Mouse (Mus musculus): Measurements from ENCODE around the gene Rbck1. TPM values are rescaled to one million over a fixed set of nuclear protein-coding genes. Genes with fewer than 3 reads are reported as not detected.
A peak's percentile ranks its signal among the peaks of the same experiment; 100 is the strongest.
"Not testable (repeated sequence)": the region's sequence is repeated elsewhere in the genome, so short reads cannot be mapped to it uniquely, and the experiment has no call there.

Gene Rbck1
- 100 to 1,000 TPM; 105 to 110 (median 105) TPM for total RNA-seq (2022)

DNA sequence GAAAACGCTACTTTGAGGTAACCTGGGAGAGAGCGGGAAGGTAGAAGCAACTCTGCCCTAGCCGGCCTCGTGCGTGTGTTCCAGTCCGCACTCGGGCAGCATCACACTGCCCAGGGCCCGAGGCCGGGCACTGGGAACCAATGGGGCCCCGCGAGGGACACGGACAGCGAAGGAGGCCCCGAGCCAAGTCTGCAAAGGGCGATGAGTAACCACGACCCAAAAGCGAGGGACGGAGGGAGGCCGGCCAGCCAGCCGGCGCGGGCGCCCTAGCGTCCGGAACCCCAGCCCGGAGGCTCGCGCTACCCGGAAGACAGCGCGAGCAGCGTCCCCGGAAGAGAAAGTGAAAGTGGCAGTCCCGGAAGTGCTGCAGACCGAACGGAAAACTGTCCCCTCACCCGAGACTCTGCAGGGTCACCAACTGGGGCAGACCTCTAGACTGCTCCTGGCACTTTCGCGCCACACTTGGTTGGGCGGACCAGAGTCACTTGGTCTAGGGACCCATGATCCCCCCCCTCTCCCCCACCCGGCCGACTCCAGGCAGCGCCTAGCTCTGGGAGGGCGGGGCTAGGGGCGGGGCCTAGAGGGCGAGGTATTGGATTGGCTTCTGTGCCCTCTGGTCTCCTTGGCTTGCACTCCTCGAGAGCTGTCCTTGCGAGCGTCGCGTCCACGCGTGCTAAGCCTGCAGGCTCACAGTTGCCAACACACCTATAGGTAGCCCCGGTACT is at the start of gene Rbck1:
Rbck1 (minus strand) TSS at position 553 of the 725 bp plus-strand sequence.
- DNase-seq (ENCODE audit: low spot score in 2 of 2) = peak; percentile 79 to 91

DNA sequence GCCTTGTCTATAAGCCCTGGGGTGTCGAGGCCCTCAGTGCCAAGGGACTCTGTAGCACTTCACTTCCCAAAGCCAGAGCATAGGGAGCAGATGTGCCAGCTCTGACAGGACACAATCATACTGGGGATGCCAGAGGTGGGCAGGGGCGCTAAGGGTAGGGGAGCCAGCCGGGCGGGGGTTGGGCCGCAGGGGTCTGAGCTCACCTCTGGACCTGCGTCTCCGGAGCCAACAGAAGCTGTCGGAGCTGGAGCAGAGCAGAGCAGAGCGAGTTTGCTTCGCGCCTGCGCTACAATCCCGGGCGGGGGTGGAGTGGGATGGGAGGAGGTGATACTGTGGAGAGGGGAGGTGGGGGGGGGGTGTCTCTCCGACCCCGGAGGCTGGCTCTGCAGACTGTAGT is 43.9 kb upstream of the Rbck1 start, which contains the start of gene Nrsn2:
Nrsn2 (minus strand) TSS at position 294 of the 397 bp plus-strand sequence.
- DNase-seq (ENCODE audit: low spot score in 2 of 2) = no peak

- peak in 1 of 2 experiments; percentile 75 for DNase-seq (ENCODE audit: low spot score in 2 of 2)
Observed at GRCm38 (mm10) chr2:152375652-152376344, 43.3 kb upstream of the Rbck1 start.

GRCm38 (mm10) chr2:152373547-152373946 is 41.1 kb upstream of the Rbck1 start:
- no peak for DNase-seq (ENCODE audit: low spot score in 2 of 2)

GRCm38 (mm10) chr2:152372661-152373060 is 40.2 kb upstream of the Rbck1 start:
- DNase-seq (ENCODE audit: low spot score in 2 of 2) = no peak

- no peak for DNase-seq (ENCODE audit: low spot score in 2 of 2)
Observed at GRCm38 (mm10) chr2:152372104-152372503, 39.7 kb upstream of the Rbck1 start.

- no peak for DNase-seq (ENCODE audit: low spot score in 2 of 2)
Observed at GRCm38 (mm10) chr2:152368532-152369140, 36.2 kb upstream of the Rbck1 start.

GRCm38 (mm10) chr2:152367917-152368316 is 35.5 kb upstream of the Rbck1 start:
- DNase-seq (ENCODE audit: low spot score in 2 of 2) = no peak

GRCm38 (mm10) chr2:152363245-152364147 is 31.0 kb upstream of the Rbck1 start:
- peak; percentile 42 to 43 for DNase-seq (ENCODE audit: low spot score in 2 of 2)

DNA sequence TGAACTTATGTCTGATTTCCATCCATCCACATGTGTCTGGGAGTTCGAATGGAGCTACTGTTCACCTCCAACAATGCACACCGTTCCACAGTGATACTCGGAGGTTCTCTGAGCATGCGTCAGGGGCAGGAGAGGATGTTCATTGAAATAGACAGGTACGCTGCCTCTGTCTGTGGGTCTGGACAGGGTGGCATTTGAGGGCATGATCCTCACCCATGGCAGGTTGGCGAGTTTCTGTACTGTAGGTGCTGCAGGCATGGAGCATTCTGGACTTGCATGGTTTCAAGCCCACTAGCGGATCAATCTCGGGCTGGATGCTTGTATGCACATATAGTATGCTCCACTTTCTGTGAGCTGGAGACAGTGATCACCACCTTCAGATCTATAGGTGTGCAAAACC is 28.7 kb upstream of the Rbck1 start:
- DNase-seq (ENCODE audit: low spot score in 2 of 2) = no peak

GRCm38 (mm10) chr2:152360271-152360775 is 27.9 kb upstream of the Rbck1 start:
- DNase-seq (ENCODE audit: low spot score in 2 of 2) = no peak

- DNase-seq (ENCODE audit: low spot score in 2 of 2) = no peak
Observed at GRCm38 (mm10) chr2:152359616-152360015, 27.2 kb upstream of the Rbck1 start.

GRCm38 (mm10) chr2:152358977-152359376 is 26.5 kb upstream of the Rbck1 start:
- DNase-seq (ENCODE audit: low spot score in 2 of 2) = not testable (repeated sequence)

GRCm38 (mm10) chr2:152357254-152357653 is 24.8 kb upstream of the Rbck1 start:
- no peak for DNase-seq (ENCODE audit: low spot score in 2 of 2)

DNA sequence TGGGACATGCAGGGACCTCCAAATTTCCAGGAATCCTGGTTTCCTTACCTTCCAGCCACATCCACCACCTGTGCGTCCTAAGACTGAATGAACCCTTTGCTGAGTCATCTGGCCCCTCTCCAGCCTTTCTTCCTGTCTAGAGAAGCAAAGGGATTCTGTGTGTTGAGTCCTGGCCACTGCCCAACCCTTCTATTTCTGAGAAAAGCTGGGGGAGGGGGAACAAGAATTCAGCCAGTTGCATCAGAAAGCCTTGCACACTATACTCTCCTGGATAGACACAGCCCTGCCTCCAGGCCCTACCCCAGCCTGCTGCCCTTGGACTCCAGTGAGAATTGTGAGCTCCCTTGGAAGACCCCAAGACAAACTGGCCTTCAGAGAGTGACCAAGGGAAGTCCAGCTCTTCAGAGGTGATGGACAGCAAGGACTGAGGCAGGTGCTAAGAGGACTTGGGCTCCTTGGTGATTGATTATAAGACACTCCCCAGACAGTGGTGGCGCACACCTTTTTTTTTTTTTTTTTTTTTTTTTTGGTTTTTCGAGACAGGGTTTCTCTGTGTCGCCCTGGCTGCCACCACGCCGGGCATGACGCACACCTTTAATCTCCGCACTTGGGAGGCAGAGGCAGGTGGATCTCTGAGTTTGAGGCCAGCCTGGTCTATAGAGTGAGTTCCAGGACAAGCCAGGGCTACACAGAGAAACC is 17.5 kb upstream of the Rbck1 start:
- DNase-seq (ENCODE audit: low spot score in 2 of 2) = peak in 1 of 2 experiments; percentile 57

DNA sequence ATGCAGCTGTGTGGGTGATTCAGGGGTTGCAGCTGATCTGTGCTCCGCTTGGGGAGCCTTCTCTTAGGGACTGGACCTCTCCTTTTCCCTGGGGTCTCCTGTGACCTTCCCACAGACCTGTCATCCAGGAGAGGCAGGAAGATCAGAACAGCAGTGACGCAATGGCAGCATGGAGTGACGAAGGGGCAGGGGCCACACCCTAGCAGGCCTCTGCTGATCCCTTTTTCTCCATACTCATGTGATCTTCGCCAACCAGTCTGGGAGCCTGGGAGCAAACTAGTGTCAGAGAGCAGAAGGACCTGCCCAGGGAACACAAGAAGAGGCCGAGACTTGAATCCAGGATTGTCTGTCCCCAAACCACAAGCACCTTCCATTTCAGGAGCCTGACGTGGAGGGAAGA is 16.8 kb upstream of the Rbck1 start:
- DNase-seq (ENCODE audit: low spot score in 2 of 2) = no peak

DNA sequence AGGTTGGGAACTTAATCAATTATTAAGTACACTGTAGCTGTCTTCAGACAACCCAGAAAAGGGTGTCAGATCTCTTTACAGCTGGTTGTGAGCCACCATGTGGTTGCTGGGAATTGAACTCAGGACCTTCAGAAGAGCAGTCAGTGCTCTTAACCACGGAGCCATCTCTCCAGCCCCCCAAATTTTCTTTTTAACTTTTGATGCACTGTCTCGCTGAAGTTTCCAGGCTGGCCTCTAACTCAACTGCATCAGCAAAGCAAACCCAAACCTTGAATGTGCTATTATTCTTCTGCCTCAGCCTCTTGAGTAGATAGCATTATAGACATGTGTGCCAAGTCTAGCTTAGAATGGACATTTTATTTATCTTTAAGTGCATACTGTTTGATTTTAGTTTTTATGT is 15.3 kb upstream of the Rbck1 start:
- DNase-seq (ENCODE audit: low spot score in 2 of 2) = no peak

DNA sequence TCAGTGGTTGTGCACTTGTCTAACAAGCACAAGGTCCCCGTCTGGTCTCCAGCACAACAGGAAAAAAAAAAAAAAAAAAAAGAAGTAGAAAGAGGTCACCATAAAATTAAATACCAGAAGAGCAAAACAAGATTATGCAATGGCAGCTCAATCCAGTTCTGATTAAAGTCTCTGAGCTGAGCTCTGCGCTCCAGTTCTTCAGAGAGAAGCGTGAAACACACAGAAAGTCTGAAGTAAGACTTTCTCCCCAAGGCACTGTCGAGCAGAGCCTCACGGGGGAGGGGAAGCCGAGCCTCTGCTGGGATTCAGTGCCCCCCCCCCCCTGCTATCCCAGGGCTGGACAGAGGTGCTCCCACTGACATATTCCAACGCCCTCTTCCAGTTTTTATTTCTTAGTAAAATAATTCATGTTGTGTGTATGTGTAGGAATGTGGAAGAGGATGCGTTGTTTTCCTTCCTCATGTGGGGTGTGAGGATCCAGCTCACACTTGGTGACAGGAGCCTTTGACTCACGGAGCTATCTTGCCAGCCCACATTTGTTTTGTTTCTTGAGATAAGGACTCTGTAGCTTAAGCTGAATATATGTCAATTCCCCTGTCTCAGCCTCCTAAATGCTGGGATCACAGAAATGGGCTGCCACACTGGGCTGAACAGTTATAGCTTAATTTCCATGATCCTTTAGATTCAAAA is 14.5 kb upstream of the Rbck1 start:
- DNase-seq (ENCODE audit: low spot score in 2 of 2) = no peak

DNA sequence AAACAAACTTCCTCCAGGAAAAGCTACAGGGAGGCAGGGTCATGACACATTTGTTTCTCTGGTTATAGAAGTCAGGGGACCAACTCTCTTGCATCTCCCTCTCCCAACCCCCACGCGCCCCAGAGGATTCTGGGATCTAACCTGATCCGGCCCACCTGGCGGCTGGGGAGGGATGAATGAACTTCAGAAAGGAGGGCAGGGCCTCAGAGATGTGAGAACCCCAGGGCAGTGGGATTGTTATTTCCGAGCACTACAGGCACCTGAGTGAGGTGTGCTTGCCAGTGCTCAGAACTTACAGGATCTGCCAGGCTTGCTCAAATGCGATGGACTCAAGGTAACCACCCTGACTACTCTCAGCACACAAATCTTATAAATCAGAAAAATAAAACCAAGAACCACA is 12.9 kb upstream of the Rbck1 start:
- no peak for DNase-seq (ENCODE audit: low spot score in 2 of 2)

DNA sequence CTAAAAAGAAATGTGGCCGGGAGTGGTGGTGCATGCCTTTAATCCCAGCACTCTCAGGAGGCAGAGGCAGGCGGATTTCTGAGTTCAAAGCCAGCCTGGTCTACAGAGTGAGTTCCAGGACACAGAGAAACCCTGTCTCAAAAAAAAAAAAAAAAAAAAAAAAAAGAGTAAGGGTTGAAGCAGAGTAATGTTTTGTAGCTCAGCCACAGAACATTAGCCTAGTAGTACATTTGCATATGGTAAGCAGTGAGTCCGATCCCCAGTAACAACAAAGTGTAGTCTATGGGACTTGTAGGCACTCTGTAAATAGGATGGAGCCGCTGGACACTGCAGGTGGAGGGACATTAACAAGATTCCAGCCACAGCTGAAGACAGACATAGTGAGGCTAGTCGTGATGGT is 12.5 kb upstream of the Rbck1 start:
- DNase-seq (ENCODE audit: low spot score in 2 of 2) = no peak

Measured in left cerebral cortex, adult 8-10 months (tissue).